Mouse (Mus musculus): ENCODE measurements at regions not wholly inside any gene's neighbourhood (a gene's known extent, or its start where the extent isn't known, plus 50 kb on each side); places are given as distances from the start of the nearest gene placed in this dataset.
A peak's percentile ranks its signal among the peaks of the same experiment; 100 is the strongest.

GRCm38 (mm10) chr8:10802003-10802402 is 206.3 kb downstream of the Irs2 start:
- H3K4me1 ChIP-seq (ENCODE audit: control insufficient read depth, insufficient read depth, low read depth, low read length): peaks cover 4% of the 10 kb centered on the region
- no peaks in the 10 kb centered on the region for H3K9me3 ChIP-seq (ENCODE audit: control insufficient read depth, low read length)
- H3K27me3 ChIP-seq (replicated peaks; ENCODE audit: control insufficient read depth, insufficient read depth, low read length): no peaks in the 10 kb centered on the region; the same call in 1 of the 2 replicates
- no peak overlapping the region for H3K4me3 ChIP-seq (ENCODE audit: low read length)
- no peak for ATAC-seq
- H3K4me2 ChIP-seq (ENCODE audit: low read length): no peak overlapping the region
- H3K36me3 ChIP-seq (ENCODE audit: control insufficient read depth, insufficient read depth, low read length): no peaks in the 10 kb centered on the region
- no peak overlapping the region for H3K9ac ChIP-seq (ENCODE audit: low read depth, low read length)
- no peak overlapping the region for H3K27ac ChIP-seq (ENCODE audit: low read depth, low read length)

DNA sequence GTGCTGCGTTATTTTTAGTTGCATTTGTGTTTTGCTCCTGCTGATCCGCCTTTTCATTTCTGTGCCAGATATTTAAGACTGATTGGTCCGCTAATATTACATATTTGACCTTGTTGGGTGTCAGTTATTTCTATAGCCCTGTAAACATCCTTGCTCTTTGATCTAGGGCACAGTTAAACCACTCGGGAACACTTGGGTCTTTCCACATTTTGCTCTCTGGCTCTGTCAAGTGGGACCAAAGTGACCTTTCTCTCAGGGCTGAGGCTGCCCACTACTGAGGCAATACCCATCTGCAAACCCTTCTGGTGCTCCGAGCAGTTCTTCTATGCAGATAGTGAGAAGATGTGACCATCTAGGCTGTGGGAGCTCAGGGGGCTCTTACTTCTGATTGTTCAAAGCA is 206.7 kb downstream of the Irs2 start:
- no peak overlapping the region for H3K27ac ChIP-seq (ENCODE audit: low read depth, low read length)
- no peak for ATAC-seq
- H3K9me3 ChIP-seq (ENCODE audit: control insufficient read depth, low read length): no peaks in the 10 kb centered on the region
- no peak overlapping the region for H3K9ac ChIP-seq (ENCODE audit: low read depth, low read length)
- no peaks in the 10 kb centered on the region for H3K36me3 ChIP-seq (ENCODE audit: control insufficient read depth, insufficient read depth, low read length)
- H3K27me3 ChIP-seq (replicated peaks; ENCODE audit: control insufficient read depth, insufficient read depth, low read length): no peaks in the 10 kb centered on the region; the same call in 1 of the 2 replicates
- no peak overlapping the region for H3K4me2 ChIP-seq (ENCODE audit: low read length)
- 88% methylated on average over 5 of the region's 5 CpGs for WGBS
- H3K4me1 ChIP-seq (ENCODE audit: control insufficient read depth, insufficient read depth, low read depth, low read length): peaks cover 4% of the 10 kb centered on the region
- no peak overlapping the region for H3K4me3 ChIP-seq (ENCODE audit: low read length)

- Histone ChIP-seq H3K4me1 (ENCODE audit: control insufficient read depth, insufficient read depth, low read depth, low read length) (no peaks in the 10 kb centered on the region), H3K4me2 (ENCODE audit: low read length) (no peak overlapping the region), H3K4me3 (ENCODE audit: low read length) (no peak overlapping the region), H3K36me3 (ENCODE audit: control insufficient read depth, insufficient read depth, low read length) (no peaks in the 10 kb centered on the region), H3K9me3 (ENCODE audit: control insufficient read depth, low read length) (no peaks in the 10 kb centered on the region), H3K27me3 (replicated peaks; ENCODE audit: control insufficient read depth, insufficient read depth, low read length) (no peaks in the 10 kb centered on the region), H3K27ac (ENCODE audit: low read depth, low read length) (no peak overlapping the region), H3K9ac (ENCODE audit: low read depth, low read length) (no peak overlapping the region)
- 76% methylated on average over 1 of the region's 1 CpGs for WGBS
- ATAC-seq: no peak
These were observed 209.8 kb downstream of the Irs2 start for GRCm38 (mm10) chr8:10798444-10798843.

GRCm38 (mm10) chr8:10794367-10795189 is 213.7 kb downstream of the Irs2 start:
- Histone ChIP-seq H3K4me1 (ENCODE audit: control insufficient read depth, insufficient read depth, low read depth, low read length) (no peaks in the 10 kb centered on the region), H3K4me3 (ENCODE audit: low read length) (no peak overlapping the region), H3K36me3 (ENCODE audit: control insufficient read depth, insufficient read depth, low read length) (no peaks in the 10 kb centered on the region), H3K27ac (ENCODE audit: low read depth, low read length) (no peak overlapping the region; the same call in 1 of the 2 replicates), H3K9ac (ENCODE audit: low read depth, low read length) (no peak overlapping the region), H3K4me2 (ENCODE audit: low read length) (no peak overlapping the region), H3K9me3 (ENCODE audit: control insufficient read depth, low read length) (no peaks in the 10 kb centered on the region), H3K27me3 (replicated peaks; ENCODE audit: control insufficient read depth, insufficient read depth, low read length) (no peaks in the 10 kb centered on the region)
- 12% methylated on average over 10 of the region's 10 CpGs for WGBS
- peak; percentile 56; the same call in 1 of the 2 replicates for ATAC-seq

DNA sequence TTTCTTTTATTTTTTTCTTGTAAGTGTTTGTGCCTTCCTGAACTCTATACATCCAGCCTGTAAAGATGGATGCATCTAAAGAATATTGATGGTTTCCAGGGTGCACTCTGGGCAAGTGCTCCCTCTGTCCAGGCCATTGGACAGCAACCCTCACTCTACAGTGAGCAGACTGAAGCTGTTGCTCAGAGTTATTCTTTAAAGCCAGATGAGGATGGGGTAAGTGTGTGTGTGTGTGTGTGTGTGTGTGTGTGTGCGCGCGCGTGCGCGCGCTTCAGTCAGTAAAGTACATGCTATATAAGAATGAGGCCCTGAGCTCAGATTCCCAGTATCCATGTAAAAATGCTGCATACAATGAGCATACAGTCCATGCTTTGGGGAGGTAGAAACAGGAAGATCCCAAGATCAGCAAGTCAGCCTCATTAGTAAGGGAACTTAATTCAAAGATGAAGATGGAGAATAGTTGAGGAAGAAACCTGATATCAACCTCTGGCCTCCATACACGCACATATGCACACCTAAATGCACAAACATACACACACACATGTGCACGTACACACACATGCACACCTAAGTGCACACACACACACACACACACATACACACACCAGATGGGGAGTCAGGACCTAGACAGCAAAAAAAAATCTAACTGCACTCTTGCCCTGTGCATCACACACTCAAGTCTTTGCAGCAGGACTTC is 214.4 kb downstream of the Irs2 start:
- H3K4me3 ChIP-seq (ENCODE audit: low read length): no peak overlapping the region
- ATAC-seq: 0 out of 2 replicates have a peak, but pooled peaks have one; percentile 42
- no peaks in the 10 kb centered on the region for H3K4me1 ChIP-seq (ENCODE audit: control insufficient read depth, insufficient read depth, low read depth, low read length)
- no peaks in the 10 kb centered on the region for H3K27me3 ChIP-seq (replicated peaks; ENCODE audit: control insufficient read depth, insufficient read depth, low read length)
- no peaks in the 10 kb centered on the region for H3K36me3 ChIP-seq (ENCODE audit: control insufficient read depth, insufficient read depth, low read length)
- H3K4me2 ChIP-seq (ENCODE audit: low read length): no peak overlapping the region
- no peak overlapping the region for H3K9ac ChIP-seq (ENCODE audit: low read depth, low read length)
- WGBS: 90% methylated on average over 9 of the region's 9 CpGs
- H3K9me3 ChIP-seq (ENCODE audit: control insufficient read depth, low read length): no peaks in the 10 kb centered on the region
- peak overlapping the region; percentile 18; the same call in 1 of the 2 replicates for H3K27ac ChIP-seq (ENCODE audit: low read depth, low read length)

GRCm38 (mm10) chr8:10788496-10789200 is 219.6 kb downstream of the Irs2 start:
- Histone ChIP-seq H3K4me1 (ENCODE audit: control insufficient read depth, insufficient read depth, low read depth, low read length) (no peaks in the 10 kb centered on the region; the same call in 1 of the 2 replicates), H3K36me3 (ENCODE audit: control insufficient read depth, insufficient read depth, low read length) (no peaks in the 10 kb centered on the region), H3K9me3 (ENCODE audit: control insufficient read depth, low read length) (no peaks in the 10 kb centered on the region), H3K4me2 (ENCODE audit: low read length) (no peak overlapping the region), H3K9ac (ENCODE audit: low read depth, low read length) (no peak overlapping the region), H3K27ac (ENCODE audit: low read depth, low read length) (no peak overlapping the region), H3K4me3 (ENCODE audit: low read length) (no peak overlapping the region), H3K27me3 (replicated peaks; ENCODE audit: control insufficient read depth, insufficient read depth, low read length) (no peaks in the 10 kb centered on the region)
- ATAC-seq: 0 out of 2 replicates have a peak, but pooled peaks have one; percentile 4
- 64% methylated on average over 8 of the region's 8 CpGs for WGBS

DNA sequence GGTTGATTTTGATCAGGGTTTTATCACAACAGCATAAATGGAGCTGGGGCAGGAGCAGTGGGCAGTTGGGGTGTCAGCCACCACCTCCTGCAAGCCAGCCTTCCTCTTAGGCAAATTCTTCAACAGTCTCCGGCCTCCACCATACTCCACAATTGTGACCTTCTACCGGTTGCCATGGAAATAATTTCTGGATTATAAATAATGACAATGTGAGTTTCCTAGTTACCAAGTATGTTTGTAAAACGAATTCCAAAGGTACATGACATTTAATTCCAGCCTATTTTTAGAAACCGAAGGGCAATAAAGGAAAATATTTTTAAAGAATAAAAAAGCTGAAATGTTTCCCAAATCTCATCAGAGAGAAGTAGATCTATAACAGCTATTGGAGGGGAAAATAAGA is 222.5 kb downstream of the Irs2 start:
- no peaks in the 10 kb centered on the region for H3K36me3 ChIP-seq (ENCODE audit: control insufficient read depth, insufficient read depth, low read length)
- H3K27ac ChIP-seq (ENCODE audit: low read depth, low read length): no peak overlapping the region
- WGBS: 66% methylated on average over 4 of the region's 4 CpGs
- ATAC-seq: no peak
- H3K9me3 ChIP-seq (ENCODE audit: control insufficient read depth, low read length): no peaks in the 10 kb centered on the region
- no peaks in the 10 kb centered on the region for H3K27me3 ChIP-seq (replicated peaks; ENCODE audit: control insufficient read depth, insufficient read depth, low read length)
- H3K4me3 ChIP-seq (ENCODE audit: low read length): no peak overlapping the region
- no peak overlapping the region for H3K9ac ChIP-seq (ENCODE audit: low read depth, low read length)
- no peaks in the 10 kb centered on the region; the same call in 1 of the 2 replicates for H3K4me1 ChIP-seq (ENCODE audit: control insufficient read depth, insufficient read depth, low read depth, low read length)
- H3K4me2 ChIP-seq (ENCODE audit: low read length): no peak overlapping the region

GRCm38 (mm10) chr8:10785311-10785710 is 222.9 kb downstream of the Irs2 start:
- no peak overlapping the region for H3K4me2 ChIP-seq (ENCODE audit: low read length)
- no peak overlapping the region for H3K4me3 ChIP-seq (ENCODE audit: low read length)
- no peaks in the 10 kb centered on the region; the same call in 1 of the 2 replicates for H3K4me1 ChIP-seq (ENCODE audit: control insufficient read depth, insufficient read depth, low read depth, low read length)
- 92% methylated on average over 4 of the region's 4 CpGs for WGBS
- H3K9me3 ChIP-seq (ENCODE audit: control insufficient read depth, low read length): no peaks in the 10 kb centered on the region
- no peak for ATAC-seq
- H3K27me3 ChIP-seq (replicated peaks; ENCODE audit: control insufficient read depth, insufficient read depth, low read length): no peaks in the 10 kb centered on the region
- H3K9ac ChIP-seq (ENCODE audit: low read depth, low read length): no peak overlapping the region
- no peaks in the 10 kb centered on the region for H3K36me3 ChIP-seq (ENCODE audit: control insufficient read depth, insufficient read depth, low read length)
- no peak overlapping the region for H3K27ac ChIP-seq (ENCODE audit: low read depth, low read length)

DNA sequence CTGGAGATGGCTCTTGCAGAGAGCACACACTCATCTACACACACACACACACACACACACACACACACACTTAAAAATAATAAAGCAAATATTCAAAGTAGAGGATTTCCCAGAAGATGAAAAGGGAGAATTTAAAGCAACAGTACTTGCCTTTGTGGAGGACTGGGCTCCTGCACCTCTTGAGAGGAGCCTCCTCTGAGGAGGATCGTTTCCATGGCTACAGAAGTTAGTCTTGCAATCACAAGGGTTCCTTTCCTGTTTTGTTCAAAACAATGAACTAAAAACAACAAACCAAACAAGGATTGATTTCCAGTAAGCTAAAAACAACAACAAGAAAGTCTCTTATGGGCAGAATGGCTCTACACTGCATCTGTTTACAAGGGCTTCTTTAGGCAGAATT is 223.8 kb downstream of the Irs2 start:
- peak; percentile 58; the same call in 1 of the 2 replicates for ATAC-seq
- WGBS: 32% methylated on average over 1 of the region's 1 CpGs
- Histone ChIP-seq H3K9ac (ENCODE audit: low read depth, low read length) (no peak overlapping the region), H3K9me3 (ENCODE audit: control insufficient read depth, low read length) (no peaks in the 10 kb centered on the region), H3K4me3 (ENCODE audit: low read length) (no peak overlapping the region), H3K27me3 (replicated peaks; ENCODE audit: control insufficient read depth, insufficient read depth, low read length) (no peaks in the 10 kb centered on the region), H3K27ac (ENCODE audit: low read depth, low read length) (no peak overlapping the region), H3K36me3 (ENCODE audit: control insufficient read depth, insufficient read depth, low read length) (no peaks in the 10 kb centered on the region), H3K4me1 (ENCODE audit: control insufficient read depth, insufficient read depth, low read depth, low read length) (no peaks in the 10 kb centered on the region; the same call in 1 of the 2 replicates), H3K4me2 (ENCODE audit: low read length) (no peak overlapping the region)

Measured in hindbrain, embryonic 16.5 days (tissue).